Mouse (Mus musculus): ENCODE results near the gene Pdzph1. TPM values are rescaled to one million over a fixed set of nuclear protein-coding genes. Genes with fewer than 3 reads are reported as not detected.

Gene Pdzph1
- polyA plus RNA-seq, 1 experiment from 2014 or later, result not detected

DNA sequence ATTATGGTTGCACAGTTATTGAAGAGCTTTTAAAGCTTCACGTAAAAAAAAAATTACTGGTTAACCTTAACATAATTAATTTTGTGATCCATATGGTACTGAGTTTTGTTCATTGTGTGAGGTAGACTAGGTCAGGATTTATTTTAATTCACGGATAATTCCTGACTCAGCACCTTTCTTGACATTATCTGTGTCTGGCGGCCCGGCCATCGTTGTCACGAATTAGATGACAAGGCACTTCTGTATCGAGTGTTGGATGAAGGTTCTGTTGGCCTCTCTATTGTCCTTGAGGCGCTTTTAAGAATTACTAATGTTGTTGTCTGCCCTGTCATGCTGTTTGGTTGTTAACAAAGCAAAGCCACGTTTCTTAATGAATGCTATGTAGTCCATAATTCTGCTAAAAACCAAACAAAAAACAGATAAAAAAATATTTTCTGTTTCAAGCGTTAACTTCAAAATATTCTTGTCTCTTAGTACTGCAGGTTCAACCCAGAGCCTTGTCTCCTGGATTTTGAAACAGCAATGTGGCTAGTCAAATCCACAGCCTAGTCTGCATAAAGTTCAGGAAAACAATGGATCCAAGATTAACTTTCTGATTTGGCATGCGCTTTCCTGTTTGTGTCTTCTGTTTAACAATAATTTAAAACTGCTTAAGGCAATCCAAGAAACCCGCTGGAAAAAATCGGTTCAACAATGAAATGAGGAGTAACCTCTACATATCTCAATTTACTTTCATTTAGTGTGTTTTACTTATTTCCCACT, 20.6 kb upstream of the Pdzph1 start:
- WGBS, result 78% methylated on average over 13 of the region's 13 CpGs

DNA sequence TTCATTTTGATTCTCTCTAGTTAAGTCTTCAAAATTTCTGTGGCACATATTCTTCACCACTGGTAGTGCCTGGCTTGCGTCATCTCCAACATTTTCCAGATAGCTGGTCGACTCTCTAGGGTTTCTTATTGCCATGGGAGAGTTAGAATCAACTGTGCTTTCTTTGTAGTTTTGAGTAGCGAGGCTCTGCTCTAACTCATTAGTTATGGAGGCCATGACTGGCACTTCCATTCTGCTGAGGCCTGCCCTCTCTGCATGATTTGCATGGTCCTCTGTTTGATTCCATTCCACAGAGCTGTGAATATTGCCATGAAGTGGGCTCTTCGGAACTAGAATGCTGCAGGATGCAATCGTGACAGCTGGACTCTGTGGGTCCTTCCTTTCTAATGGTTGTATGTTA, 17.9 kb downstream of the Pdzph1 start:
- H3K4me3 ChIP-seq (ENCODE audit: low read depth, low read length), result no peak overlapping the region
- H3K4me2 ChIP-seq (replicated peaks; ENCODE audit: low read depth, low read length), result no peak overlapping the region
- no peak overlapping the region for H3K9ac ChIP-seq (replicated peaks; ENCODE audit: low read depth, low read length)
- H3K27ac ChIP-seq (ENCODE audit: low read length), result no peak overlapping the region
- 70% methylated on average over 5 of the region's 5 CpGs for WGBS
- no peaks in the 10 kb centered on the region for H3K27me3 ChIP-seq (ENCODE audit: control insufficient read depth, insufficient read depth, low read length)
- ATAC-seq (ENCODE audit: insufficient number of reproducible peaks, insufficient read depth, low FRiP score, low read depth), result no peak
- no peaks in the 10 kb centered on the region for H3K9me3 ChIP-seq (ENCODE audit: control insufficient read depth, low read depth, low read length)
- H3K4me1 ChIP-seq (ENCODE audit: control insufficient read depth, insufficient read depth, low read length), result no peaks in the 10 kb centered on the region
- no peaks in the 10 kb centered on the region for H3K36me3 ChIP-seq (ENCODE audit: control insufficient read depth, insufficient read depth, low read length)

More for the DNA sequence above, 20.6 kb upstream of the Pdzph1 start:
- H3K27ac ChIP-seq (ENCODE audit: low read length), result no peak overlapping the region
- no peaks in the 10 kb centered on the region for H3K4me1 ChIP-seq (ENCODE audit: control insufficient read depth, insufficient read depth, low read length)
- H3K27me3 ChIP-seq (ENCODE audit: control insufficient read depth, insufficient read depth, low read length), result no peaks in the 10 kb centered on the region
- H3K4me3 ChIP-seq (ENCODE audit: low read depth, low read length), result no peak overlapping the region
- no peak overlapping the region; the same call in 1 of the 2 replicates for H3K4me2 ChIP-seq (replicated peaks; ENCODE audit: low read depth, low read length)
- H3K36me3 ChIP-seq (ENCODE audit: control insufficient read depth, insufficient read depth, low read length), result no peaks in the 10 kb centered on the region
- H3K9me3 ChIP-seq (ENCODE audit: control insufficient read depth, low read depth, low read length), result no peaks in the 10 kb centered on the region
- ATAC-seq (ENCODE audit: insufficient number of reproducible peaks, insufficient read depth, low FRiP score, low read depth), result no peak
- H3K9ac ChIP-seq (replicated peaks; ENCODE audit: low read depth, low read length), result no peak overlapping the region

DNA sequence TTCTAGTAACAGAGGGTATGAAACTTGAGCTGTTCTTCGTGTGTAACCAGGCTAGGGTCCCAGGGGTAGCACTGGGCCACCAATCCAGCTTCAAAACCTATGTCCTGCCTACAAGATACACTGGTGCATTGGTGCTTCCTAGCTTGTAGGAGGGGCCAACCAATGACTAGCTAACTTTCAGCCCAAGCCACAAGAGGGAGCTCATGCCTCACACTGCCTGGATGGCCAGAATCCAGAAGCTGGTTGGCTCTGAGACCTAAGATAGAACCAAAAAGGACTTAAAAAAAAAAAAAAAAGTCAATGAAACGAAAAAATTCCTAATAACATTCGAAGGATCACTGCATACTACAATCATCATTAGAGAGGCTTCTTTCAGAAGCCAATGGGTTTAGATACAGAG, 31.3 kb downstream of the Pdzph1 start:
- Histone ChIP-seq H3K36me3 (ENCODE audit: control insufficient read depth, insufficient read depth, low read length) (no peaks in the 10 kb centered on the region), H3K9ac (replicated peaks; ENCODE audit: low read depth, low read length) (no peak overlapping the region), H3K4me1 (ENCODE audit: control insufficient read depth, insufficient read depth, low read length) (no peaks in the 10 kb centered on the region), H3K4me3 (ENCODE audit: low read depth, low read length) (no peak overlapping the region), H3K27ac (ENCODE audit: low read length) (no peak overlapping the region), H3K9me3 (ENCODE audit: control insufficient read depth, low read depth, low read length) (no peaks in the 10 kb centered on the region), H3K27me3 (ENCODE audit: control insufficient read depth, insufficient read depth, low read length) (no peaks in the 10 kb centered on the region), H3K4me2 (replicated peaks; ENCODE audit: low read depth, low read length) (no peak overlapping the region)
- no peak for ATAC-seq (ENCODE audit: insufficient number of reproducible peaks, insufficient read depth, low FRiP score, low read depth)
- 29% methylated on average over 3 of the region's 3 CpGs for WGBS

DNA sequence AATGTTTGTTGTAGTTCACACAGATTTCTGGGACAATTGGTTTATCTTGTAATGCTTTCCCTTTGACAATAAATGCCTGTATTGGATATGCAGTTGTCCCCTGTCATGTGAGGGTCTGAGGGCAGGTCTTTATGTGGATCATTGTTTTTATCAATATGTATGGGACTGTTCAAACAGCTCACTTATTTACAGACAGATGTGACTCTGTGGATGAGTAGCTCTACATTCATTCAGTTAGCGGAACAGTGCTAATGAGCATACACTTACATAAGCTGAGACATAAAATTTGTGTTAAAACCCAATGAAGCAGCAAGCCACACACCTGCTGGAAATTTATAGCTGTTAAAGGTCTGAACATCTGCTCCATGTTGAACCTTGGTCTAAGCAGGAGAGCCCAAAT, 34.1 kb downstream of the Pdzph1 start:
- 93% methylated on average over 1 of the region's 1 CpGs for WGBS
- Histone ChIP-seq H3K4me1 (ENCODE audit: control insufficient read depth, insufficient read depth, low read length) (no peaks in the 10 kb centered on the region), H3K9me3 (ENCODE audit: control insufficient read depth, low read depth, low read length) (no peaks in the 10 kb centered on the region), H3K27me3 (ENCODE audit: control insufficient read depth, insufficient read depth, low read length) (no peaks in the 10 kb centered on the region), H3K36me3 (ENCODE audit: control insufficient read depth, insufficient read depth, low read length) (no peaks in the 10 kb centered on the region), H3K4me2 (replicated peaks; ENCODE audit: low read depth, low read length) (no peak overlapping the region), H3K27ac (ENCODE audit: low read length) (no peak overlapping the region), H3K4me3 (ENCODE audit: low read depth, low read length) (no peak overlapping the region), H3K9ac (replicated peaks; ENCODE audit: low read depth, low read length) (no peak overlapping the region)
- ATAC-seq (ENCODE audit: insufficient number of reproducible peaks, insufficient read depth, low FRiP score, low read depth), result no peak

DNA sequence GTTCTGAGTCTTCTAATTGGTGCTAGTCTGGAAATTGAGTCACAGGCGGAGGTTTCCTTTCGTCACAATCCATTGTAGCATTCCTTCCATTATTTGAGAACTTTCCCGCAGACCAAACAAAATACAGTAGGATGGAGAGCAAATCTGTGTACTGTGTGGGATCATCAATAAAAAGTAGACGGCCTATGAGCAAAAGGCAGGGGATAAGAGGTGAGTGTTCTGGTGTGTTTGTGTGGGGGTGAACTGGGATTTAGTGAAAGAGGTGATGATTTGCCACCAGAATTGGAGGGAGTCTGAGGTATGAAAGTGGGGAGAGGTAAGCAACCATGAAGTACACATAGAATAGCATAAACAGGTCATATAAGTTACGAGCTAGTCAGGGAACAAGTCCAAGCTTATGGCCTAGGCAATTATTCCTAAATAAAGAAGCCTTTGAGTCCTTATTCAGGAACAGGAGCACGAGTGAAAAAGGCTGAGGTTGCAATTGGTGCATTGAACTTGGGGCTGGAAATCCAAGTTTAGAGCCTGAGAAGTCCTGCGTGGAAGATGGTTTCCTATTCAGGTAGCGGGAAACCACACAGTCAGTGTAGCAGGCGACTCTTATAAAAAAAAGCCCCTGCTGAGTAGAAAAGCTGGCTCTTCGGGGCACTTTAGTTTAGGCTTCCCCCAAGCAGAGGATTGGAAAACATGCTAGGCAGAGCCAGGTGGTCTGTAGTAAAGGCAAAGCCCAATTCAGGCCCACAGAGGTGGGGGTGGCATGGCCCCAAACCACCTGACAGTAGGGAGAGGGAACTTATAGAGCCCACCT, 48.0 kb downstream of the Pdzph1 start:
- H3K4me2 ChIP-seq (replicated peaks; ENCODE audit: low read depth, low read length), result no peak overlapping the region
- H3K27ac ChIP-seq (ENCODE audit: low read length), result no peak overlapping the region
- no peak overlapping the region for H3K9ac ChIP-seq (replicated peaks; ENCODE audit: low read depth, low read length)
- no peaks in the 10 kb centered on the region for H3K27me3 ChIP-seq (ENCODE audit: control insufficient read depth, insufficient read depth, low read length)
- no peaks in the 10 kb centered on the region for H3K4me1 ChIP-seq (ENCODE audit: control insufficient read depth, insufficient read depth, low read length)
- 82% methylated on average over 10 of the region's 10 CpGs for WGBS
- H3K9me3 ChIP-seq (ENCODE audit: control insufficient read depth, low read depth, low read length), result no peaks in the 10 kb centered on the region
- no peaks in the 10 kb centered on the region for H3K36me3 ChIP-seq (ENCODE audit: control insufficient read depth, insufficient read depth, low read length)
- no peak overlapping the region for H3K4me3 ChIP-seq (ENCODE audit: low read depth, low read length)
- ATAC-seq (ENCODE audit: insufficient number of reproducible peaks, insufficient read depth, low FRiP score, low read depth), result no peak

DNA sequence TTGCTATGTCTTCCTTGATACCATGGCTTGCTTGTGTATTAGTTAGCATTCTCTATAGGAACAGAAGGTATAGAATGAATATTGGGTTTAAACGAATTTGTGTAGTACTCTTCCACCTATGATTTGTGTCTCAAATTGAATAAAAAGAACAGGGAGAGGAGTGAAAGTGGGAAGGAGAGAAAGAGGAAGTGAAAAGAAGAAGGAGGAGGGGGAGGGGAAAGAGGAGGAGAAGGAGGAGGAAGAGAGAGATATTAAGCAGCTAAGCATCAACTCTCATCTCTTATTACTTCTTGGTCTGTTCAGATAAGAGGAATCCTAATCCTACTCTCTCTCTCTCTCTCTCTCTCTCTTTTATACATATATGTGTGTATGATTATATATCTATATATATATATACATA, 52.6 kb downstream of the Pdzph1 start:
- H3K4me3 ChIP-seq (ENCODE audit: low read depth, low read length), result no peak overlapping the region
- no peaks in the 10 kb centered on the region for H3K9me3 ChIP-seq (ENCODE audit: control insufficient read depth, low read depth, low read length)
- no peak overlapping the region for H3K27ac ChIP-seq (ENCODE audit: low read length)
- no peak overlapping the region for H3K9ac ChIP-seq (replicated peaks; ENCODE audit: low read depth, low read length)
- H3K27me3 ChIP-seq (ENCODE audit: control insufficient read depth, insufficient read depth, low read length), result no peaks in the 10 kb centered on the region
- no peaks in the 10 kb centered on the region for H3K4me1 ChIP-seq (ENCODE audit: control insufficient read depth, insufficient read depth, low read length)
- ATAC-seq (ENCODE audit: insufficient number of reproducible peaks, insufficient read depth, low FRiP score, low read depth), result no peak
- H3K36me3 ChIP-seq (ENCODE audit: control insufficient read depth, insufficient read depth, low read length), result no peaks in the 10 kb centered on the region
- WGBS, result 85% methylated on average over 1 of the region's 1 CpGs
- H3K4me2 ChIP-seq (replicated peaks; ENCODE audit: low read depth, low read length), result no peak overlapping the region

DNA sequence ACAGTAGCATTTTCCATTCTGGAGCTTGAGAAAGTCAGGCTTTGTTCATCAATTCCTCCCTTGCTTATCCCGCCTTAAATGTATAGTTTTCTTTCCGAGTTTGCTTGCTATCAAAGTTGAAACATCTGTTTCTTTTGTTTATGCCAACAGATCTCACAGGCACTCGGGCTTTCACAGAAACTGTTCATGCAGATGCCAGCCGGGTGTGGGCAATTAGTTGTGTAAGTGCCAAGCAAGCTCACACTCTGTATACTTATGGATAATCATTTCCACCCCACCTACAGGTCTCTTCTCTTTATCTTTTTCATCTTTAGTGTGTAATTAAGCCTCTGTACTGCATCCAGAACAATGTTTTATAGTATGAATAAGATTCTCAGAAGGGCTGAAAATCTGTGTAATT, 53.6 kb downstream of the Pdzph1 start:
- Histone ChIP-seq H3K36me3 (ENCODE audit: control insufficient read depth, insufficient read depth, low read length) (no peaks in the 10 kb centered on the region), H3K4me2 (replicated peaks; ENCODE audit: low read depth, low read length) (no peak overlapping the region), H3K4me1 (ENCODE audit: control insufficient read depth, insufficient read depth, low read length) (no peaks in the 10 kb centered on the region), H3K27me3 (ENCODE audit: control insufficient read depth, insufficient read depth, low read length) (no peaks in the 10 kb centered on the region), H3K4me3 (ENCODE audit: low read depth, low read length) (no peak overlapping the region), H3K27ac (ENCODE audit: low read length) (no peak overlapping the region), H3K9ac (replicated peaks; ENCODE audit: low read depth, low read length) (no peak overlapping the region), H3K9me3 (ENCODE audit: control insufficient read depth, low read depth, low read length) (no peaks in the 10 kb centered on the region)
- WGBS, result 40% methylated on average over 4 of the region's 4 CpGs
- ATAC-seq (ENCODE audit: insufficient number of reproducible peaks, insufficient read depth, low FRiP score, low read depth), result no peak

DNA sequence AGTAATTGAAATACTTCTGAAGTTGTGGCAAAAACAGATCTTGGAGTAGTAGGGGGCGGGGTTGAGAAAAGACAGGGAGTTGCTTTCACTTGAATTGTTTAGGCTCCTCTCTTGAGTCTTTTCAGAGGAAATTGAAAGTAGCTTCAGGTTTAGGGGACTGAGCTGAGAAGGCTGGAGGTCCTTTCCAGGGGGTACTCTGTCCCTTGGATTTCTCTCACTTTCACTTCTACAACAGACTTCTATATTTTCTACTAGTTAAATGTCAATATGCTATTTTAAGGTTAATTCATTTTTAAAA, 58.2 kb downstream of the Pdzph1 start:
- WGBS, result 54% methylated on average over 1 of the region's 1 CpGs
- ATAC-seq (ENCODE audit: insufficient number of reproducible peaks, insufficient read depth, low FRiP score, low read depth), result no peak
- Histone ChIP-seq H3K4me2 (replicated peaks; ENCODE audit: low read depth, low read length) (no peak overlapping the region), H3K27ac (ENCODE audit: low read length) (no peak overlapping the region), H3K27me3 (ENCODE audit: control insufficient read depth, insufficient read depth, low read length) (no peaks in the 10 kb centered on the region), H3K36me3 (ENCODE audit: control insufficient read depth, insufficient read depth, low read length) (no peaks in the 10 kb centered on the region), H3K9ac (replicated peaks; ENCODE audit: low read depth, low read length) (no peak overlapping the region), H3K4me3 (ENCODE audit: low read depth, low read length) (no peak overlapping the region), H3K4me1 (ENCODE audit: control insufficient read depth, insufficient read depth, low read length) (no peaks in the 10 kb centered on the region), H3K9me3 (ENCODE audit: control insufficient read depth, low read depth, low read length) (no peaks in the 10 kb centered on the region)
